Mouse (Mus musculus): ENCODE results near the gene Capn15.

DNA sequence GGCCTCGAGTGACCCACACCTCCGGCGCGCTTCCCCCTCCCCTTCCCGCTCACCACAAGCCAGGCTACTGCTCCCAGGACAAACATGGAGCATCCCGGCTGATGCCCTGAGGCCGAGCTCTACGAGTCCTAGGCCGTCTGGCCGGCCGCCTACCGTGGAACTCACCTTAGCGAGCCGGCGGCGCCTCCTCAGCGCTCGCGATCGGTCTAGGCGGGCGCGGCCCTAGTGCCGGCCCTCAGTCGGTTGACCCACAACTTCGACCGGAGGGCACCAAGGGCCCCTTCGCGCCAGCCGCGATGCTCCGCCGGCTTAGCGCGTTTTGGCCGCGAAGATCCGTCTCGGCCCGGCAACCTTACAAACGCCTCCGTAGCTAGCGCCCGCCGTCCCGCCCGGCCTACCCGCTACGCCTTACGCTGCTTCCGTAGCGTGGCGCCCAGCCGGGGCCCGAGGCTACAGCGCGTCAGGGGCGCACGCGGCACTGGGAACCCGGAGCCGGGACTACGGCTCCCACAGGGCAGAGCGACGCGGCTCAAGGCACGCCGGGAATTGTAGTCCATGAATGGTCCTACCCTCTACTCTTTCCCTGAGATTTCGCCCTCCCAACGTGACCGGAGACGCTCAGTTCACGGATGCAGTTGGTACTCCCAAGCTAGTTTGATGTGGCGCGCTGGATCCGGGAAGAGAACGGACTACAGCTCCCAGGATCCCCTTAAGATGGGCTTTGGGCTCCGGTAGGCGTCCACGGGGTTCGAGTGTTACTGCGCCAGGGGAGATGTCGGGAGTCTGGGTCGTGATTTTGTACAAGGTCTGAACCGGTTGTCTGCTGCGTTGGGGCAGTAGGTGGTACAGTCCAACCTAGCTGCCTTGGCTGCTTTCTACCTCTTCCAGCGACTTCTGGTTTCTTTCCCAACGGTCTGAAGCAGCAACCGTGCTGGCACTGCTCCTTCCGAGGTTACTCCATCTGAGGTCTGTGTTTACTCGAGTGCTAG is at the start of gene Capn15:
- no peak for TF ChIP-seq CTCF (IDR thresholded peaks at IDR 0.05; ENCODE audit: low read depth)
- TF ChIP-seq EP300 (IDR thresholded peaks at IDR 0.05; ENCODE audit: low read depth): peak; percentile 80; the same call in 1 of the 2 replicates
